ENCODE assay signal across 17 mouse cellular contexts in the genomic region with DNA sequence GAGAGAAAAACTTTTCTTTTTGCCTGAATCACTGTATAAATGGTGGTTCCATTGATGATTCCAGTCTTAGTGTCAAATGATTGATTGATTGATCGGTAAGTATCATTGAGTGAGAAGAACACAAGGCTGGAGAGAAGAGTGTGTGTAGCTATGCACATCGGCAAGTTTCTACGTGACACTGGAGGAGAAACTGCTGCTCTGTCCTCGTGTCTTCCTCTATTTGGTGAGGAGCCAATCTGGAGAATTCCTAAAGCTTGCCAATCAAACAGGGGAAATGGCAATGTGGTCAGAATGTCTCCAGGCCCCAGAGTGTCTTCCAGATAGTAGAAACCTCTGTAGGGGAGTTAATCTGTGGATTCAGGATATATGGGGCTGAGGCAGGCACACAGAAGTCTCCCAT.
"Had no signal": no experiment of that assay in that cellular context is flagged by ENCODE, and none has a peak within 500 bp of the region (broad histone marks: within the 10 kb centered on the region; RNA-seq: fewer than 3 reads in every experiment).

No protein-coding gene starts in this region.

- H3K27me3 ChIP-seq: limb, embryonic 13.5 days; liver, embryonic 12.5 days; liver, embryonic 15.5 days; midbrain, embryonic 12.5 days; midbrain, embryonic 15.5 days; neural tube, embryonic 12.5 days had no signal

- H3K9me3 ChIP-seq: limb, embryonic 10.5 days; limb, embryonic 13.5 days; liver, embryonic 12.5 days; liver, embryonic 15.5 days; midbrain, embryonic 12.5 days; midbrain, embryonic 15.5 days; neural tube, embryonic 12.5 days had no signal

- H3K4me1 ChIP-seq: limb, embryonic 13.5 days; liver, embryonic 12.5 days; liver, embryonic 15.5 days; midbrain, embryonic 12.5 days; midbrain, embryonic 15.5 days; neural tube, embryonic 12.5 days had no signal

- H3K27ac ChIP-seq: hindbrain, postnatal 0 days; kidney, postnatal 0 days; layer of hippocampus, adult 2 months; limb, embryonic 10.5 days; limb, embryonic 13.5 days; liver, embryonic 12.5 days; liver, embryonic 15.5 days; midbrain, embryonic 12.5 days; midbrain, embryonic 15.5 days; neural tube, embryonic 12.5 days; stomach, postnatal 0 days had no signal

- H3K36me3 ChIP-seq: limb, embryonic 10.5 days; limb, embryonic 13.5 days; liver, embryonic 12.5 days; liver, embryonic 15.5 days; midbrain, embryonic 12.5 days; midbrain, embryonic 15.5 days; neural tube, embryonic 12.5 days had no signal

- ATAC-seq: hindbrain, postnatal 0 days; intestine, postnatal 0 days; liver, embryonic 12.5 days; midbrain, embryonic 15.5 days had no signal

- H3K4me3 ChIP-seq: layer of hippocampus, adult 2 months; limb, embryonic 10.5 days; limb, embryonic 13.5 days; liver, embryonic 12.5 days; liver, embryonic 15.5 days; midbrain, embryonic 12.5 days; midbrain, embryonic 15.5 days; neural tube, embryonic 12.5 days had no signal

- H3K4me2 ChIP-seq: limb, embryonic 13.5 days; liver, embryonic 12.5 days; liver, embryonic 15.5 days; midbrain, embryonic 12.5 days; midbrain, embryonic 15.5 days; neural tube, embryonic 12.5 days had no signal

- DNase-seq: kidney, adult 2 months; layer of hippocampus, adult 9-11 months; liver; retina, postnatal 1 day; thymus, postnatal 25 days had no signal

- H3K9ac ChIP-seq: limb, embryonic 13.5 days; liver, embryonic 12.5 days; liver, embryonic 15.5 days; midbrain, embryonic 12.5 days; midbrain, embryonic 15.5 days; neural tube, embryonic 12.5 days had no signal
